Mouse (Mus musculus): Measurements from ENCODE around the gene Eid1. TPM values are rescaled to one million over a fixed set of nuclear protein-coding genes. Genes with fewer than 3 reads are reported as not detected.
A peak's percentile ranks its signal among the peaks of the same experiment; 100 is the strongest.

The Eid1 gene
- total RNA-seq, 2 experiments from 2014 or later, result 111 to 122 TPM

GRCm38 (mm10) chr2:125667721-125668120, 5.2 kb upstream of the Eid1 start:
- no peak for DNase-seq

- DNase-seq, result no peak
Measured at GRCm38 (mm10) chr2:125670846-125671245, 2.0 kb upstream of the Eid1 start.

GRCm38 (mm10) chr2:125672568-125672956, 333 bp upstream of the Eid1 start:
- no peak for DNase-seq

- DNase-seq, result no peak
Measured at GRCm38 (mm10) chr2:125681811-125682210, 8.9 kb downstream of the Eid1 start.

GRCm38 (mm10) chr2:125683895-125684294, 11.0 kb downstream of the Eid1 start:
- no peak for DNase-seq

- no peak for DNase-seq
Measured at GRCm38 (mm10) chr2:125684559-125685440, 11.9 kb downstream of the Eid1 start.

- DNase-seq, result no peak
Measured at GRCm38 (mm10) chr2:125685441-125686150, 12.7 kb downstream of the Eid1 start.

- DNase-seq, result no peak
Measured at GRCm38 (mm10) chr2:125692010-125692409, 19.1 kb downstream of the Eid1 start.

GRCm38 (mm10) chr2:125694798-125695197, 21.9 kb downstream of the Eid1 start:
- no peak for DNase-seq

GRCm38 (mm10) chr2:125696219-125696618, 23.3 kb downstream of the Eid1 start:
- peak; percentile 31 for DNase-seq

- DNase-seq, result peak; percentile 52
Measured at GRCm38 (mm10) chr2:125701606-125702005, 28.7 kb downstream of the Eid1 start.

GRCm38 (mm10) chr2:125702851-125703250, 30.0 kb downstream of the Eid1 start:
- no peak for DNase-seq

- no peak for DNase-seq
Measured at GRCm38 (mm10) chr2:125704907-125705631, 32.2 kb downstream of the Eid1 start.

- peak; percentile 59 for DNase-seq
Measured at GRCm38 (mm10) chr2:125706510-125706921, 33.6 kb downstream of the Eid1 start.

GRCm38 (mm10) chr2:125716599-125716998, 43.7 kb downstream of the Eid1 start:
- no peak for DNase-seq

GRCm38 (mm10) chr2:125723086-125723407, 50.2 kb downstream of the Eid1 start:
- DNase-seq, result no peak

- DNase-seq, result peak; percentile 74
Measured at GRCm38 (mm10) chr2:125723408-125724085, 50.7 kb downstream of the Eid1 start.

GRCm38 (mm10) chr2:125724086-125724430, 51.2 kb downstream of the Eid1 start, which contains the start of gene Shc4:
Shc4 (minus strand) TSS chr2:125724148.
- peak; percentile 63 for DNase-seq

Measured in adrenal gland, postnatal 10 days (tissue).